Mouse (Mus musculus): ENCODE measurements around the gene Aco2.

GRCm38 (mm10) chr15:81914668-81915067 is 42.6 kb downstream of the Aco2 start:
- no peak for TF ChIP-seq CTCF (IDR thresholded peaks at IDR 0.05; ENCODE audit: control insufficient read depth, insufficient read depth, insufficient read length)
- no peak for TF ChIP-seq MAX (IDR thresholded peaks at IDR 0.05)
